Mouse (Mus musculus): ENCODE measurements at regions not wholly inside any gene's neighbourhood (a gene's known extent, or its start where the extent isn't known, plus 50 kb on each side); places are given as distances from the start of the nearest gene placed in this dataset.

DNA sequence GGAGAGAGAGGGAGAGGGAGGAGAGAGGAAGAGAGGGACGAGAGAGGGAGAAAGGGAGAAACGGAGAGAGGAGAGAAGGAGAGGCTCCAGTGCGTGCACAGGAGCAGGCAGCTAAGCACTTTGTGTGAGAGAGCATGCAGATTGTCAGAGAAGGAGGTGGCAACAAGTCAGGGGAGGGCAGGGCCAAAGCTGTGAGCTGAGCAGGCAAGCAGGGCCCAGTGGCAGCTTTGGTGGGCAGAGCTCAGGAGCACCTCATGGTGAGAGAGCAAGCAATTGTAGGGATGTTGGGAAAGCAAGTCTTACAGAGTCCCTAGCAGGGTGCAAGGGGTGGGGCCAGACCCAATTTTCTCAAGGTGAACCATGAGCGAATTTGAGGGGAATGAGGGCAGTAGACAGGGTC lies 234.3 kb upstream of the Hey2 start:
- DNase-seq = no peak

DNA sequence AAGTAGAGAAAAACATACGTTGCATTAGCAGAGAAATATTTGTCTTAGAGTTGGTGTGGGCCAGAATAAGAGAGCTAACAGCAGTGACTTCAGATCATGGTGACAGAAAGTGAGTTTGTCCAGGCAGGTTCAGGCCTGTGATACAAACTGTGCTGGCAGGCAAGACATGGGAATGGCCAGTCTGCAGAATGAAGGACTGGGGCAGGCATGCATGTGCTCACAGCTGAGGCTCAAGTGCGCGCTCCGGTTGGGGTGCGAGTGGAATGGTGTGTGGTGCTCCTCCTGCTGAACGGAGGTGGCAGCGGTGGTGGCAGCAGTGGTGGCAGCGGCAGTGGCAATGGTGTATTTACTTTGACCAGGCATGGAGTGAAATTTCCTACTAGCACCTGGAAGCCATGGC lies 233.8 kb upstream of the Hey2 start:
- no peak for DNase-seq

DNA sequence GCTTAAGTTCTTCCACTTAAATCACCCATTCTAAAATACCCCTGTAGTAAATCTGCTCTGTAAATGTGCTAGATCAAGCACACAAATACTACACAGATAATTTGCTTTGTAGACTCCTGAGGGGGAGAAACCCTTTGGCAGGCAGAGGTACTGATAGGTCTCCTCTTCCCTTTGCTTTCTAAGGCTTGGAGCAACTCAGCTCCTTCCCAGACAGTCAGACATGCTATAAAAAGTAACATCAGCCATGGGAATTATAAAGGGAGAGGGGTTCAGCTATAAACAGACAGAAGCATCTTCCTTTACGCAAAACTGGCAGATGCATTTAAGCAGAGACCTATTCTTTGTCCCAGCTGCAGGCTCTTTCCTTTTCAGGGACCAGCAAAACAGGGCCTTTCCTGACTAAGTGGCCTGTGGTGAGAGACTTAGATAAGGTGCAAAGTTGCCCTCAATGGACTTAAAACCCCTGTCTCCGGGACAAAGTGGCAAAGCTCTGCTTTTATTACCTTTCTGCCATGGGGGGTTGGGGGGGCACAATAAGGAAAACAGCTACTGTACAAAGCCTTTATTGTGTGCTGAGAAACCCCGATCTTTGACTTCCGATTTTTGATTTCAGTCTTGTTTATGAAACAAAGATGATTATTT lies 231.5 kb upstream of the Hey2 start:
- DNase-seq = no peak

DNA sequence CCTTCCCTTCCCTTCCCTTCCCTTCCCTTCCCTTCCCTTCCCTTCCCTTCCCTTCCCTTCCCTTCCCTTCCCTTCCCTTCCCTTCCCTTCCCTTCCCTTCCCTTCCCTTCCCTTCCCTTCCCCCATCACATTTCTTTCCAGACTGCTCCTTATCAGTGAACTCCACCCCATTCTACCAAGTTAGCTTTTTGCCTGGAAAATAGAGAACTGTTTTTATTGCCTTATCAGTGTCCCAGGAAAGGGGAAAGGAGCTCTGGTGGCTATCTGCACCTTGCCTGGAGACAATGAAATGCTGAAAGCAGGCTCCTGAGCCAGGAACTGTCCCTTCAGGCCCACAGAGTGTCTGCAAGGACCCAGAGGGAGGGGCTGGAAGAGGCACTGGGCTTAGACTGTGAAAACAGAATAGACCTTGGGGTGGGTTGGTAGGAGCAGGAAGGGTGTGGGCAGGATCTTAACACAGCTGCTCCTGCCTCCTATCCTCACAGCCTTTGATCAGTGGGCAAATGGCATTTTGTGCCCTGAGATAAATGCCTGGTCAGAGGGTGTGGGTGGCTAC lies 226.1 kb upstream of the Hey2 start:
- DNase-seq = no peak

DNA sequence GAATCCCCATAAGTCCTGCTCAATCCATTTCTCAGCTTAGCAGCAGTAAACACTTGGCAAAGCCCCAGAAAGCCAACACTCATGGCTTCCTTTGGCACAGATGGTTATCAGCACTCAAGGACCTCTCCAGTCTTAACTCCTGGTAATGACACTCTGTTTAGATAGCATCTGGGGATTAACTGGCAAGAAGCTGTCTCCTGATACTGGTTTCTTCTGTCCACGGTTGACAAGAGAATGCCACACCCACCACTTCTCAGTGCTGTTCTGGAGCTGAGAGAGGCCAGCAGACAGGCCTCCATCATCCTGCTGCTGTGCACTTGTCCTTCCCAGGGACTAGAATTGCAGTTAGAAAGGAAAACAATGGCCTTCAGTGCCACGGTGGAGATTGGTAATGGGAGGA lies 220.1 kb upstream of the Hey2 start:
- no peak for DNase-seq

DNA sequence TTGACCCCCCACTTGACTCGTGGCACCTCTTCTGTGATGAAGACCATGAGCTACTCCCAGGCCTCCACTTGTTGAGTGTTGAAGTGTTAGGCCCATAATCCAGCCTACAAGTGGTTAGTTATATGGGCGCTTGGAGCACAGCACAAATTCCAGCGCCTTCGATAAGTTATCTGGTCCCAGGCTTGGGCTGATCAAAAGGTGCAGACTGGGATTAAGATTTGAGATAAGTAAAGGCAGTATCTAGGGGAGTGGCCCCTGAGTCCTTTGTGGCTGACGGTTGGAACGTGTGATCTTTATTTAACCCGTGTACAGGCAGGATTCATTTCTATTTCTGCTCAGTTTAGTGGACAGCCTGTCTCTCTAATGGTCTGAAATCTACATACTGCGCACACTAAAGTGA lies 210.7 kb upstream of the Hey2 start:
- no peak for DNase-seq

DNA sequence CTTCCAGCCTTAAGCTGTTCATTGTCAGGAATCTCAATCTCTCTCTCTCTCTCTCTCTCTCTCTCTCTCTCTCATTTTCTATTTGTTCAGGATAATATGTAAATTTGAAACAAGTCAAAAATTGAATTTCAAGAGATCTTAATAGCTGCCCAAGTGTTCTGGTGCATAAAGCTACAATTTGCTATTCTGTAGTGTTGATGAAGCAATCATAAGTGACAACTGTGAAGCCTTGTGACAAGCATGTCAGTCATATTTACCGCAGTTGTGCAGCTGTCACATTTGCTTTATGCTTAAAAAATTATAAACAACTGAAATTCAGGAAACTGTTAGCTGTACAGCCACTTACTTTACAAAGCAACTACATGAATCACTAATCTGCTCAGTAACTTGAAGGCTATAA lies 208.6 kb upstream of the Hey2 start:
- no peak for DNase-seq

DNA sequence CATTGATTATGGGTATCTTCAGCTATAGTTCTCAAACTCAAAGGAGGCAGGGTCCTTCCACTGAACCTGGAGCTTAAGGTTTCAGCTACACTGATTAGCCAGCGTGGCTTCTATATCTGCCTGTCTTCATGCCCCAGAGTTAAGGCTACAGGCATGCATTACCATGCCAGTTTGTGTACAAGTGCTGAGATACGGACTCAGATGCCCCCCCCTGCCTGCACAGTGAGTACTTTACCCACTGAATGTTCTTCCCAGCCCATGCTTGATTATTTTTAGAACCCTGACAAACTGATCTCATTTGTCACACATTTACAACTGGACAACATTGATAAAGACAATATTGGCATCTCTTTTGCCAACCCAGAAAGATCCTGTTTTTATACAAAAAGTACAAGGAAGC lies 206.8 kb upstream of the Hey2 start:
- no peak for DNase-seq

DNA sequence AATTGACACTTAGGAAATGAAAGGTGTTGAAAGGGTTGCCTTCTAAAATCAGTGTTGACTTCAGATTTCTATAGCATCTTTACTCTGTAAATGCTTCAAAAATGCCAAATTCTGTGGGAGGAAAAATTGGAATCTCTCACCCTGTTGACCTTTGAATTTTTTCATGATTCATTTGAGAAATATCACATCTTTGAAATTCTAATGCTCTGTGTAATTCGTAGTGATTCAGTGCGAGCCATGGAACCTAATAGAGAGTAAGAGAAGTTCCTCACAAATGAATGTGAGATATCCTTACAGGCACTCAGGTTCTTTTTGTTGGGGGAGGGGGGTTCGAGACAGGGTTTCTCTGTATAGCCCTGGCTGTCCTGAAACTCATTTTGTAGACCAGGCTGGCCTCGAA lies 193.0 kb upstream of the Hey2 start:
- no peak for DNase-seq

DNA sequence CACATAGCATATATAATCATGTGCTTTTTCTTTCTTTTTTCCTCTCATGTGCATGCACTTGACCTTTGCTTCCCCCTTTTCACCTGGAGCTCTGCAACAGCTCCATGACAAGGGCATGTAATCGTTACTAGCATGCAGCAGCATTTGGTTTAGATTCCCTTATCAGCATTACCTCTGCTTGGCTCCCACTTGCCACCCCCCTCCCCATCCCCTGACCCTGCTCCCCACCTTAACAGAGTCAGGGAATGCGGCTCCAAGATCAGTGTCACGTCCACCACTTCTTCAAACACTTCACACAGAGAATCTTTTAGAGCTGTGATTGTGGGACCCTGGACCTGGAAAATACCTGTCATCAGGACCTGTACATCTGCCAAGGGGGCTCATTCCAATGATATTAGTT lies 192.2 kb upstream of the Hey2 start:
- no peak for DNase-seq

DNA sequence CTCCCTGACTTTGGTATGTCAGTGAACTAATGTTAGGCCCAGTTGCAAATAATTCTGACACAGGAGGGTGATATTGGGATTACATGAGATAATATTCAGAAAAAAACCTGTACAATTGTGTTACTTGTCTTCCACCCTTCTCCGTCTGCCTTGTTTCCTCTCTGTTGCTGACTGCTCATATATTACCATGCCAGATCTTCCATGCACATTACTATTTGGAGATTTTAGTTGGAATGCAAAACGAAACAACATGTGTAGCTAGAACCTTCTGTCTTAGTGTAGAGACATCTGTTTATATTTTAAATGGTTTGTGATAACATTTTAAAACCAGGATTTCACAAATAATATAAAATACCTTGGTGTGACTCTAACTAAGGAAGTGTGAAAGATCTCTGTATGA lies 188.1 kb upstream of the Hey2 start:
- no peak for DNase-seq

DNA sequence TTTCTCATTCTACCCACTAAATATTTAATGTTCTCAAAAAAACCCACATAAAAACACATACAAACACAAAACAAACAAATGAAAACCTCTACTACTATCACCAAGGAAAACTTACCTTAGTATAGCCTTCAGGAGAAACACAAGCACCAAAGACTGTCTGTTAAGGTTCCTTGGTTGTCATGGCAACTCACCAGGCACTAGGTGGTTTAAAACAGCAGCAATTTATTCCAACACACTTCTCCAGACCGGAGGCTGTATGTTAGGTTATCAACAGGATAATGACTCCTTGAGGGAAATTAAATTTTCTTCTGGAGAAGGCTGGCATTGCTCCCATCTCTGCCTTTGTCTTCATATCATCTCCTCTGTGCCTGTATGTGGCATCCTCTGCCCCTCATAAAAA lies 183.8 kb upstream of the Hey2 start:
- DNase-seq = no peak

DNA sequence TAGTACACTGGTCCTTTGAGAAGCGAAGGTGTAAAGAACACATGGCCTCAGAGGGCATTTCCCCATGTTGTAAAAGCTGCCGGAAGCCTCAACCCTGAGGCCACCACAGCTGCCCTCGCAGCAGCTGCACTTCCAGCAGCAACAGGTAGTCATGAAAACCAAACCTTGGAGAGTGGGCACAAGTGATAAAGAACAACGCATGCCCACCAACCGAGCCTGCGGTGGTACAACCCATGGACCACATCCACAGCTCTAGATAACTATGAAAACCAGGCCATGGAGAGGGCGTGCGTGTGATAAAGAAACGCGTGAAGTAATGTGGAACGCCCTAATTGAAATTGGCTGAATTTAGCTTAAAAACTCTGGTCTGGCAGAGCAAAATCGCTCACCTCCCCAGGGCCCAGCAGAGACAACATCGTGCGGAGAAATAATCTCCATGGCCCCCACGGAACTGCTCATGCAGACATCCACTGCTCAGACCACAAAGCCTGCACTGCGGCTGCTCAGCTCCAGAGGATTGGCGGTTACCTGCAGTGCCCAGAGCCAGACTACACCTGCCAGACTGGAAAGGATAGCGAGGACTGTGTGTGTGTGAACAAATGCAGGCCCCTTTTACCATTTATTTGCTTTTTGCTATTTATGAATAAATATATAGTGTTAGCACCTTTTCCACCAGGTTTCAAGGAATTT lies 170.2 kb upstream of the Hey2 start:
- DNase-seq = no peak

DNA sequence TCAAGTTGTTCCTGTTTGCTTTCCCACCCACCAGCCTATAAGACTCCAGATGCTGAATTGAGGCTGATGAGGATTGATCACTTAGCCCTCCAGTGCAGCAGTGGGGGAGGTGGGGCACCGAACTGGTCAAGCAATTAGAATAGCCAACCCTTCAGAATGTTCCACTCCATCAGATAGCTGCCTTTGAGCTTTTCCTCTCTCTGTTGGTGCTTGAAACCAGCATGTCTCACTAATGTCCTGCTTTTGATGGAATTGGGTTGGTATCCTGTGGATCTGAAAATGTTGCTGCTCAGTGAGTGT lies 167.3 kb upstream of the Hey2 start:
- no peak for DNase-seq

DNA sequence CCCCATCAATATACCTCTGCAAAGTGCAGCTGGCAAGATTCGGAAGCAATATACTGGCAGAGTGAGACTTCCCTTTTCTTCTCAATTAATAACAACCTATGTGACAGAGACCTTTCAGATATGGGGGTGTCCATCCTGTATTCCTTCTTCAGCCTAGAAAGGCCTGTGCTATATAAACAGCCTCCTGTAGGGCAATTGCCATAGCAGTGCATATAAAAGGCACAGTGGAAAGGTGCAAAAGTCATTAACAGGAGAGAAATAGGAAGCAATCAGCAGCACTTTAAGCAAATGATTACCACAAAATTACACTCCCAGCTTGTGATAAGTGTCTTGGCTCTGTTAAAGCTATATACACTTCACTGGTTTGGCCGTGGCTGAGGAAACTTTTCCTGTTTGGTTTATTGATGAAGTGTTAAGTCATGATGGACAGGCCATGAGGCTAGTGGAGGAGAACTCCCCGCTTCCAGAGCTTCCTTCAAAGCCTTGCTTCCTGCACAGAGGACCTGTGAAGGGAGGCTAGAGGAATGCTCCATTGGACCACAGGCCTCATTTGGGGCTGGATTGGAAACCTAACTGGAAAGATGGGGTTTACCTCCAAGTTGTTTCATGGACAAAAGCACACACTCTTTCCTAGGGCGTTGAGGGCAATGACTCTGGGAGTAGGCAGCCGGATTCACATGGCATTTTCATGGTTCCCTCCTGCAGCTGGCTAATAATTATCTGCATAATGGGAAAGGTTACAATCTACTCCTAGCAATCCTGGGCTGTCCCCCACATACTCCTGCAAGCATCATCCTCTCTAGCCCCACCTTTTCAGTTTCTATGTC lies 166.7 kb upstream of the Hey2 start:
- DNase-seq = no peak

DNA sequence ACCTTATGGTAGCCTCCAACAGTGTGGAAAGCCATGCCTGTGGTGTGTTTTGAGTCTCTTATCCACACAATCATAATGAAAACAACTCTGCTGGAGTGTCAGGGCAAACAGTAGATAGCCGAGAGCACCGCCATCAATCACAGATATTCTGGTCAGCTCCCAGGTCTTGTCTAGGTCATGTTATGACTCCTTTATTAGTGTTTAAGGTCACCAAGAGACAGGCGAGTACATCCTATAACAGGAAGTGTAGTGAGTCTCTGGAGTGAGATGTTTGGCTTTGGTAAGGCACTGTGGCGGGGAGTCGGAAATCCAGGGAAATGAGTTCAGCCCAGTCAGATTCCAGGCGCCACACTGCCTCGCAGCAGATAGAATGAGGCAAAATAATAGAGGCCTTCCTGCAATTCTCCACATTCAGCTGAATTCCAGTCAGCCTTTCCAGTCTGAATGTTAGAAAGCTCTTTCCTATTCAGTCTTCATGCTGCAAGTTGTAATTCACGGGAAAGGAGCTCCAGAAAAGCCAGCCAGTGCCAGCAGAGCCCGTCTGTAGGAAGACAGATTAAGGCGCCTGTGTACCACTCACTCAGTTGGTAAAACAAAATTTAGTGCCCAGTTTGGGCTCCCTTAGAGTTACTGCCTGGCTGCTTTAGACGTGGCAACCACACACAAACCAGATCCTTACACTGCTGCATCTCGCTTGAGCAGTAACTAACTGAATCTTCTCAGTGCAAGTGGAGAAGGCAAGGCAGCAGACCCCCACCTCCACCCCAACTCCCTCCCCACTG lies 155.8 kb upstream of the Hey2 start:
- no peak for DNase-seq

DNA sequence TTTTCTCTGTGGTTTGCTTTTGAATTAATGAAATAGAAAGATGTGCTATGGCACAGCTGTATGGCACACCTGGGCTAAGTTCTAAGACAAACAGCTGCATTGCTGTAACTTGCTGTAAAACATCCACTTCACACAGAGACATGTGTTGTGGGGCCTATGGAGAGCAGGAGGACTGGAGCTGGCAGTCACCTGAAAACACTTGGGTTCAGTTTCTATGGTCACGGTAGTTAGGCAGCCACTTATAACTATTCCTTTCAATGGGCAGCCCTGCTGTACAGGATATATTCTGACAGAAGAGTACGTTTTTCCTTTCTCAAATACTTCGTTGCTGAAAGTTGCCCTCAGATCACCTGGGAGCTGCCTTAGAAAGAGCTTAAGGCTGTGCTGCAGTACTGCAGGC lies 149.6 kb upstream of the Hey2 start:
- DNase-seq = no peak

DNA sequence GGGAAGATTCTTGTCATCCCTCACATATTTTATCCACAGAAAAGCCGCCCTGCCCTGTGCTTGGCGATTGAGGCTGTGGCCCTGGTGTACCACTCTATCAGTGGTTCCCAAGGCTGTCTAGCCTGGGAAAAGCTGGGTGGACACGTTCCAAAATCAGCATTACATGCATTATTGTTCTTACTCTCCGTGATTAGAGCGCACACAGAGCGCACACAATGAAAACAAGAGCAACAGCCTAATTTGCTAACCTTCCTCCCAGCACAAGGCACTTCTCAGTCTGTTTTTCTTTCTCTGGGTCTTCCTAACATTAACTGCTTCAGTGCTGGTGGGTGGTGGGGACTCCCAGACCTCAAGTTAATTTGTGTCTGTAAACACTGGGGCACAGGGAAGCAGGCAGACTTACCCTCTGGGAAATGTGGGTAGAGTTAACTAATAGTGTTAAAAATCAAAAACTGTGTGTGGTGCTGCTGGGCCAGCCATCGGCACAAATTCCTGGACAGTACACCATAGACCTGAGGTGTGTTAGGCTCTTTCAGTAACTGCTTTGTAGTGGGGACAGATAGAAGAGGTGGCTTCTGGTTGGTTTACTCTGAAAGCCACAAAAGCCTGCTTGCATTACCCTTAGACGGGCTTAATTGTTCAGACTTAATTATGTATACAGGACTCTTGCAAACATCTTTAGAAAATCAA lies 137.8 kb upstream of the Hey2 start:
- peak; percentile 10 for DNase-seq

DNA sequence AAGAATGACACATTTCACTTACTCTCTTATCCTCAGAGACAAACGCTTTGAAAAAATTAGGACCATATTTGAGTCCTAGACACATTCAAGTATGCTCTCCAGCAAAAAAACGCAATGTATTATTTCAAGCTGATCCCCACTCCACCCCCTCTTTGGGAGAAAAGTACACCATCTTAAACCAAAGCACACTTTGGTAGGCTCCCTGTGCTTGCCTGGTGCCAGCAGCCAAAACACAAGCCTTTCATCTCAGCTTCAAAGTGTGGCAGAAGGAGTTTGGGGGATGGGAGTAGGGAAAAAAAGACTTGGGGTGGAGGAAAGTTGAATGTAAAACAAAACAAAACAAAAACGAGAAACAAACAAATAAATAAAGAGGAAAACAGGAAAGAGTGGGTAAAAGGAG lies 137.2 kb upstream of the Hey2 start:
- DNase-seq = no peak

DNA sequence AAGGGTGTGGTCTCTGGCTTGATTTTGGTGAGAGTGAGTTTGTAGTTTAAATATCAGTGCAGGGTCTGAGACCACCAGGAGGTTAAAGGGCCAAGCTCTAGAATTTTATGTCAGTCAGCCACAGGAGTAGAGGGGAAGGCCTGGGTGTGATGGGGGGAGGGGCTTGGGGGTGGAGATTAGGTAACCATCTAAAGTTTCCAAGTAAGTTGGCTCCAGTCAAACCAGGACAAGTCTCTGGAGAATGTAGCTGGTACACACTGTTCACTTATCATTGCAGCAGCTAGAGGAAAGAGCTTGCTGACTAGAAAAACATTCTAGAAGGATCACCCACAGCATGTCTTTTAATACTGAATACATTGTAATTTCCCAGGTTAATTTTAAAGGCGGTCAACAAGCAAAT lies 123.6 kb upstream of the Hey2 start:
- no peak for DNase-seq

DNA sequence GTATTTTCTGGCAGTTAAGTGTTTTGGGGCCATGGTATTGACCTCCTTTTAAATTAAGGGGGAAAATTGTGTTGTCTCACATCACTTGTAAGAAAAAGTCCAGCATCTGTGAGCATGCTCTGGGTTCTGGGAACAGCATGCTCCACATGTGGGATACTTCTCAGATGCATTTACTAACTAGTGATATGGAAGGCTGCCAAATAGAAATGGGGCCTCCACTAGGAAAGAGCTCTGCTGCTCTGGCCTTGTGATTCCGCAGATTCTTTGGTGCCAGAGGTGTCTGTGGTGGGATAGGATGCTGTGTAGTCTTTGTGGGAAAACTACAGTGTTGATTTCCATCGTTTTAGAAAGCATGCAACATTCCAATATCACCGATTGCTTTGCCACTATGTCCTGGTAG lies 111.2 kb upstream of the Hey2 start:
- DNase-seq = no peak

DNA sequence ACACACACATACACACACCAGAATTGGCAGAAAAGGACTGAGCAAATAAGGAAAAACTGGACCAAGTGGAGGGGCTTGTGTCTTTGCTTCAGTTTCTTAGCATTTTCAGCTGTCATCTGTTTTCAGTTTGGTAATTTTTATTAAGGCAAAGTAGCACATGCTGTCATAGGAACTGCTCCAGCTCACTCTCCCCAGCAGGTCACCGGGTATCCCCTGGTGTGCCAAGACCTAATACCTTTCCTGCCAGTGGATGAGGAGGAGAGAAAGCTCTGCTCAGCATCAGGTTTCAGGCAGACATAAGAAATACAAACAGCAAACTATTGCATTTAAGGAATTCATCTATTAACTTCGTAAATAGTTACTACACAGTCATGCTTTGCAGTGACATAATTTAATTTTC lies 109.8 kb upstream of the Hey2 start:
- no peak for DNase-seq

DNA sequence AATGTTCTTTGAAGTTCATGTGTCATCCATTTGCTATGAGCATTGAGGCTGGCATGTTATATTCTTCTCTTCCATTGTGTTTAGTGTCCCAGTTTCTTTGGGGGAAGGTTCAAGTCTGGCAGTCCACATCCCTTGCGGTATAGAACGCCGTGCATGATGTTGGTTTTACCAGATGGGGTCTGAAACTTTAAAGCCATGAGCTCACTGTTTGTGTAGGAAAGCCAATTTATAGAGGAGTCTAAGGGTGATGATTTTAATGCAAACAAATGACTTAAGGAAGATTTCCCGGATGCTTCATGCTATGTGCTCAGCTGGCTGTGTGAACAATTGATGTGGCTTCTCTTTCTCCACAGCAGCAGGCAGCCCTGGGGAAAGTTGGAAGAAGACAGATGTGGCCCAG lies 104.0 kb upstream of the Hey2 start:
- DNase-seq = no peak

All from right cerebral cortex, postnatal 4 days (tissue).